9 mouse cellular contexts compared by ENCODE assay signal in genomic region chr19:3333694-3334515, GRCm38 (mm10). TPM values are rescaled to one million over a fixed set of nuclear protein-coding genes. Genes with fewer than 3 reads are reported as not detected.
DNase-seq lines count a peak whose midpoint lies in the region; ATAC-seq lines count a peak whose summit lies in the region.
"Had no signal": no experiment of that assay in that cellular context is flagged by ENCODE, and none has a peak within 500 bp of the region (broad histone marks: within the 10 kb centered on the region; RNA-seq: fewer than 3 reads in every experiment).

No protein-coding gene starts in this region.

- WGBS in midbrain, embryonic 11.5 days = 48% methylated on average over 17 of the region's 17 CpGs
- 32% methylated on average over 17 of the region's 17 CpGs for WGBS in midbrain, embryonic 16.5 days
- WGBS in forebrain, embryonic 13.5 days = 46% methylated on average over 17 of the region's 17 CpGs

- no peak overlapping the region; the same call in 1 of the 2 replicates for H3K27ac ChIP-seq in midbrain, embryonic 11.5 days (ENCODE audit: low read depth, low read length)
- H3K27ac ChIP-seq in midbrain, embryonic 16.5 days (ENCODE audit: low read length) = no peak overlapping the region
- H3K27ac ChIP-seq in forebrain, embryonic 13.5 days = no peak overlapping the region

- no peak overlapping the region for H3K9ac ChIP-seq in midbrain, embryonic 11.5 days (ENCODE audit: low read length)
- H3K9ac ChIP-seq in midbrain, embryonic 16.5 days (ENCODE audit: low read depth, low read length) = no peak overlapping the region
- H3K9ac ChIP-seq in forebrain, embryonic 13.5 days = no peak overlapping the region

- no peaks in the 10 kb centered on the region for H3K9me3 ChIP-seq in midbrain, embryonic 11.5 days (ENCODE audit: control insufficient read depth, low read length)
- no peaks in the 10 kb centered on the region for H3K9me3 ChIP-seq in midbrain, embryonic 16.5 days (replicated peaks; ENCODE audit: control insufficient read depth, low read length, poor library complexity, severe bottlenecking)
- no peaks in the 10 kb centered on the region for H3K9me3 ChIP-seq in forebrain, embryonic 13.5 days (replicated peaks)

- peak; percentile 55 for ATAC-seq in midbrain, embryonic 11.5 days (ENCODE audit: low FRiP score)
- no peak for ATAC-seq in midbrain, embryonic 16.5 days
- no peak for ATAC-seq in activated CD4-positive, CD25-positive, alpha-beta regulatory T cell, adult 4 months
- ATAC-seq in forebrain, embryonic 13.5 days = no peak

- no peaks in the 10 kb centered on the region for H3K36me3 ChIP-seq in midbrain, embryonic 11.5 days (ENCODE audit: control insufficient read depth, insufficient read depth, low read length)
- H3K36me3 ChIP-seq in midbrain, embryonic 16.5 days (ENCODE audit: control insufficient read depth, insufficient read depth, low read length) = no peaks in the 10 kb centered on the region
- H3K36me3 ChIP-seq in splenic B cell, adult 2 months (ENCODE audit: control insufficient read depth, insufficient read depth, low read length, poor library complexity, severe bottlenecking) = no peaks in the 10 kb centered on the region; the same call in 1 of the 2 replicates
- H3K36me3 ChIP-seq in forebrain, embryonic 13.5 days (ENCODE audit: poor library complexity, severe bottlenecking) = no peaks in the 10 kb centered on the region

- DNase-seq in midbrain, embryonic 11.5 days (ENCODE audit: low spot score, missing footprints) = peak; percentile 88
- DNase-seq in fibroblast of lung, adult 2 months (ENCODE audit: low read depth) = peak; percentile 73
- DNase-seq in kidney, postnatal 25 days = peak; percentile 55 to 82
- peak; percentile 72 for DNase-seq in splenic B cell, adult 2 months (ENCODE audit: low read depth, low spot score)
- no peak for DNase-seq in thymus, adult 18-20 months

- peaks cover 11% of the 10 kb centered on the region for H3K4me1 ChIP-seq in midbrain, embryonic 11.5 days (ENCODE audit: control insufficient read depth, insufficient read depth, low read length)
- peaks cover 8% of the 10 kb centered on the region for H3K4me1 ChIP-seq in midbrain, embryonic 16.5 days (ENCODE audit: control insufficient read depth, insufficient read depth, low read length)
- H3K4me1 ChIP-seq in forebrain, embryonic 13.5 days = peaks cover 11% of the 10 kb centered on the region

- H3K27me3 ChIP-seq in midbrain, embryonic 11.5 days (ENCODE audit: control insufficient read depth, insufficient read depth, low read length) = no peaks in the 10 kb centered on the region
- H3K27me3 ChIP-seq in midbrain, embryonic 16.5 days (ENCODE audit: control insufficient read depth, insufficient read depth, low read depth, low read length) = no peaks in the 10 kb centered on the region
- no peaks in the 10 kb centered on the region for H3K27me3 ChIP-seq in splenic B cell, adult 2 months (ENCODE audit: control insufficient read depth, insufficient read depth, low read length, poor library complexity, severe bottlenecking)
- no peaks in the 10 kb centered on the region for H3K27me3 ChIP-seq in forebrain, embryonic 13.5 days

- H3K4me3 ChIP-seq in midbrain, embryonic 11.5 days (ENCODE audit: low read depth, low read length) = no peak overlapping the region
- no peak overlapping the region for H3K4me3 ChIP-seq in midbrain, embryonic 16.5 days (ENCODE audit: low read depth, low read length)
- no peak overlapping the region for H3K4me3 ChIP-seq in forebrain, embryonic 13.5 days
- H3K4me3 ChIP-seq: erythroblast, embryonic 14.5 days had no signal

- H3K4me2 ChIP-seq in midbrain, embryonic 11.5 days = no peak overlapping the region
- no peak overlapping the region for H3K4me2 ChIP-seq in midbrain, embryonic 16.5 days (ENCODE audit: low read length)
- no peak overlapping the region for H3K4me2 ChIP-seq in forebrain, embryonic 13.5 days

RNA-seq across cellular contexts. Expression of gene Cpt1a, which starts 11.8 kb away (rescaled TPM):
- polyA plus RNA-seq in midbrain, embryonic 11.5 days (2014; fragmentation: Nextera tagmentation; extraction: Ambion mirVana) = 8.7 and 11.0 TPM in 2 replicates
- polyA plus RNA-seq in midbrain, embryonic 16.5 days (2015; fragmentation: Nextera tagmentation; extraction: Ambion mirVana) = 14.9 and 15.1 TPM in 2 replicates
- polyA plus RNA-seq in activated CD4-positive, CD25-positive, alpha-beta regulatory T cell, adult 4 months (2017; shearing (Covaris generic)) = 10 to 100 TPM; 18.3 to 18.4 TPM
- polyA plus RNA-seq in forebrain, embryonic 13.5 days (2015; fragmentation: Nextera tagmentation; extraction: Ambion mirVana) = 11.0 and 12.2 TPM in 2 replicates

RNA-seq across cellular contexts. Expression of gene Ighmbp2, which starts 51.1 kb away (rescaled TPM):
- 5.1 and 6.8 TPM in 2 replicates for polyA plus RNA-seq in midbrain, embryonic 11.5 days (2014; fragmentation: Nextera tagmentation; extraction: Ambion mirVana)
- polyA plus RNA-seq in midbrain, embryonic 16.5 days (2015; fragmentation: Nextera tagmentation; extraction: Ambion mirVana) = 10.8 and 11.2 TPM in 2 replicates
- polyA plus RNA-seq in activated CD4-positive, CD25-positive, alpha-beta regulatory T cell, adult 4 months (2017; shearing (Covaris generic)) = 1 to 10 TPM; 3.3 to 4.9 TPM
- polyA plus RNA-seq in forebrain, embryonic 13.5 days (2015; fragmentation: Nextera tagmentation; extraction: Ambion mirVana) = 10.6 and 12.3 TPM in 2 replicates

RNA-seq across cellular contexts. Expression of gene Mrpl21, which starts 51.2 kb away (rescaled TPM):
- polyA plus RNA-seq in midbrain, embryonic 11.5 days (2014; fragmentation: Nextera tagmentation; extraction: Ambion mirVana) = 125 and 131 TPM in 2 replicates
- polyA plus RNA-seq in midbrain, embryonic 16.5 days (2015; fragmentation: Nextera tagmentation; extraction: Ambion mirVana) = 90.5 and 93.9 TPM in 2 replicates
- polyA plus RNA-seq in activated CD4-positive, CD25-positive, alpha-beta regulatory T cell, adult 4 months (2017; shearing (Covaris generic)) = 100 to 1,000 TPM; 116 to 129 TPM
- 127 and 133 TPM in 2 replicates for polyA plus RNA-seq in forebrain, embryonic 13.5 days (2015; fragmentation: Nextera tagmentation; extraction: Ambion mirVana)

RNA-seq across cellular contexts. Expression of gene Tesmin, which starts 54.8 kb away (rescaled TPM):
- polyA plus RNA-seq in midbrain, embryonic 11.5 days (2014; fragmentation: Nextera tagmentation; extraction: Ambion mirVana) = 0.17 and 0.23 TPM in 2 replicates
- 0.81 and 0.84 TPM in 2 replicates for polyA plus RNA-seq in midbrain, embryonic 16.5 days (2015; fragmentation: Nextera tagmentation; extraction: Ambion mirVana)
- not detected for polyA plus RNA-seq in activated CD4-positive, CD25-positive, alpha-beta regulatory T cell, adult 4 months (2017; shearing (Covaris generic))
- polyA plus RNA-seq in forebrain, embryonic 13.5 days (2015; fragmentation: Nextera tagmentation; extraction: Ambion mirVana) = 0.21 and 0.30 TPM in 2 replicates

Comparison
In these comparisons a context has a peak if more than half of its experiments do, and no peak if none do; other contexts are left out.
1. DNase-seq: peak in midbrain, embryonic 11.5 days (single experiment), fibroblast of lung, adult 2 months (single experiment), kidney, postnatal 25 days (2 of 2) and splenic B cell, adult 2 months (single experiment); none in thymus, adult 18-20 months (0 of 2).